Mouse (Mus musculus) 3134 (cell line): ENCODE data around the gene Pds5a.

Source experiments
- DNase-seq: peaks from one replicate; pipeline ENCODE4 v3.0.0-alpha.2; 2011; ENCODE audit warnings: low spot score; ENCODE audit not compliant: insufficient read length; ENCODE audit errors: extremely low read depth

The Pds5a gene

DNA sequence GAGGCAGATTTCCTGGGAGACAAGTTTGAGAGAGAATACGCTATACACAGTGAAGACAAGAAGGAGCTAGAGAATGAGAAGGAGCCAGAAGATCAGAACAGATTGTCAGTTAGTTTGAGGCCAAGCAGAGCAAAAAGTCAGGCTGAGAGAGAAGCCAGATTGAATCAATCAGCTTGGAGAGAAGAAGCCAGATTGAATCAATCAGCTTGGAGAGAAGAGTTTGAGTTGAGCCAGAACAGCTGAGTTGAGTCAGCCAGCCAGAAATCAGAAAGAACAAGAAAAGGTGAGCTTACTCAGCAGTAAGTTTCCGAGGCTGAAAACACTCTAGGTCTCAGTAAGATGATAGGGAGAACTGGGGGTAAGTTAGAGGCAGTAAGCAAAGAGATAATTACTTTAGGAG is 123.2 kb downstream of the Pds5a start:
- no peak for DNase-seq

DNA sequence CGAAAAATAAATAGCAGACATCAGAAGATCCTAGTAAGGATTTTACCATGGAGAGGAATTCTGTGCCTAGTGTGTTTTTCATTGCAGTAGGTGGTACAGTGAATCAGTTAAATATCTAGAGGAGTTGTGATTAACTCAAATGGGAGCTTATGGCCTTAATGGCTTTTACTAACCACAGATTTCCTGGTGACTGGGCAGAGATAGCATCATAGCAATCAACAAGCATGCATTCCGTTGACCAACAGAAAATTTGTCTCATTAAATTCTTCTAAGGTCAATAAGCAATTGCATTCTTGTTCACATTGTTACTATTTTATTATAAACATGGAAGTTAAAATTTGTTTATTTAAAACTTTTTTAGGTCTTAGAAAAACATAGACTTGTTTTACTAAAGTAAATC is 132.6 kb downstream of the Pds5a start:
- DNase-seq = no peak

DNA sequence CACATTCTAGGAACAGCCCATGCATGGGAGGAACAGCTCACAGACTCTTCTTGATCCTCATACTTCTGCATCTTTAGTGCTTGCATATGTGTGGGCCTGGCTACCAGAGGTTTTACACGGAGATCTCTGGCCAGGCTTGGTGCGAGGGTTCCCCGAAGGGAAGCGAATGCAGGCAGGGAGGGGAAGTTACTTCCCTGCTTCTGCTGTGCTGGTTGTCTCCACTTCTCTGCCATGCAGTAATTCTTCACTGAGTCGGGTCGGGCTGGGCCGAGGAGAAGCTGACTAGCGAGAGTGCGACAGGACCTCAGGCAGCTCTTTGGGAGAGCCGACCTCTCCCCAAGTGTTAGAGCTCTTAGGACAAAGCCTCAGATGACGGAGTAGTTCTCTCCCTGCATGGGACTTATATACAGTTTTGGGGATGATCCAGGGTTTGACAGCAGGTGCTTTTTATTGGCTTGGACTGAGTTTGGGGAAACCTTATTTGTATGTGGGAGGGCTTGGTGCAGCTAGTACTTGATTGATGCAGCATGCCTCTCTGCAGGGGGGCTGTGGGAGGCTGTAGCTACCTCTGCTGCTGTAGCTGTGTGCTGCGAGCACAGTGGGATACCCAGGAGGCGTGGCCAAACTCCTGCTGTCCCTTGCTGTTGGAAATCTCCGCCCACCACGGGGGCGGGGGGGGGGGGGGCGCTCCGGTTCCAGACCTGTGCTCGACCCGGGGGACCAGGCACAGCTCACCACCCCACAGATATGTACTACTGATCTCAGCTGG is 136.8 kb downstream of the Pds5a start:
- no peak for DNase-seq

DNA sequence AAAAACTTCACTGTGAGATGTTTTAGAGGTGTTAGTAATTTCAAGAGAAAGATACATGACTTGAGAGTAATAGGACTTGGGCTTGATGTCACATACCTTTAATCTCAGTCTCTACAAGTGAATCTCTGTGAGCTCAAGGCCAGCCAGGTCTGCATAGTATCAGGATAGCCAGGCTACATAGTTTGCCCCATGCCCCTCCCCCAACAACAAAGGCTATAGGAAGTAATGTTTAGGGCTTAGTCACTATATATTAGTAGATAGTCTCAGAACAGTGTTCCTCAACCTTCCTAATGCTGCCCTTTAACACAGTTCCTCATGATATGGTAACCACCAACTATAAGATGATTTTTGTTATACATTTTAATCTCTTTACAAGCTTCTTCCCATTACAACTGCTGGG is 141.0 kb downstream of the Pds5a start:
- no peak for DNase-seq
